Mouse (Mus musculus) intestine, embryonic 16.5 days (tissue): ENCODE measurements around the gene Nol11. TPM values are rescaled to one million over a fixed set of nuclear protein-coding genes. Genes with fewer than 3 reads are reported as not detected.
A peak's percentile ranks its signal among the peaks of the same experiment; 100 is the strongest.
"Not testable (repeated sequence)": the region's sequence is repeated elsewhere in the genome, so short reads cannot be mapped to it uniquely, and the experiment has no call there.

Source experiments
- ATAC-seq: fragments of 200-750 bp; cut with Nextera tagmentation; 2 replicates; pipeline ENCODE4 v1.8.0; 2017; ENCODE audit warnings: moderate TSS enrichment, moderate library complexity
- H3K27ac ChIP-seq: fragments of 300-500 bp; sonication (generic); 2 replicates; pipeline ENCODE4 v1.5.1; 2014; ENCODE audit warnings: mild to moderate bottlenecking, low read length
- H3K27me3 ChIP-seq: fragments of 300-500 bp; sonication (generic); replicated peaks from 2 replicates; pipeline ENCODE4 v1.6.1; 2014; ENCODE audit warnings: low read length, control low read depth, mixed read lengths; ENCODE audit not compliant: control insufficient read depth, insufficient read depth
- H3K36me3 ChIP-seq: fragments of 300-500 bp; sonication (generic); 2 replicates; pipeline ENCODE4 v1.6.1; 2014; ENCODE audit warnings: low read length, control low read depth; ENCODE audit not compliant: control insufficient read depth, insufficient read depth
- H3K4me1 ChIP-seq: fragments of 300-500 bp; sonication (generic); 2 replicates; pipeline ENCODE4 v1.6.1; 2014; ENCODE audit warnings: low read length, control low read depth, mixed read lengths; ENCODE audit not compliant: control insufficient read depth, insufficient read depth
- H3K4me2 ChIP-seq: fragments of 300-500 bp; sonication (generic); 2 replicates; pipeline ENCODE4 v1.6.1; 2014; ENCODE audit warnings: low read depth, low read length, control low read depth
- H3K4me3 ChIP-seq: fragments of 300-500 bp; sonication (generic); 2 replicates; pipeline ENCODE4 v1.5.1; 2014; ENCODE audit warnings: mild to moderate bottlenecking, low read length
- H3K9ac ChIP-seq: fragments of 300-500 bp; sonication (generic); 2 replicates; pipeline ENCODE4 v1.6.1; 2014; ENCODE audit warnings: low read depth, low read length
- H3K9me3 ChIP-seq: fragments of 300-500 bp; sonication (generic); 2 replicates; pipeline ENCODE4 v1.6.1; 2016; ENCODE audit warnings: low read length, control low read depth; ENCODE audit not compliant: control insufficient read depth
- WGBS: fragments of 180-500 bp; shearing (Covaris S2); extraction: QIAGEN DNeasy Blood & Tissue Kit; methylation state at CpG from one replicate; pipeline ENCODE4 v1.1.7; 2014; 5-methylcytosine and 5-hydroxymethylcytosine counted together
- polyA plus RNA-seq: library from polyadenylated mRNA; unstranded; fragments of >200 nt; fragmentation: Nextera tagmentation; extraction: Ambion mirVana; gene quantifications from 2 replicates; pipeline ENCODE4 v1.2.1, GENCODE M21; 2015

Gene Nol11
- polyA plus RNA-seq, 1 experiment from 2014 or later = 43.0 TPM

DNA sequence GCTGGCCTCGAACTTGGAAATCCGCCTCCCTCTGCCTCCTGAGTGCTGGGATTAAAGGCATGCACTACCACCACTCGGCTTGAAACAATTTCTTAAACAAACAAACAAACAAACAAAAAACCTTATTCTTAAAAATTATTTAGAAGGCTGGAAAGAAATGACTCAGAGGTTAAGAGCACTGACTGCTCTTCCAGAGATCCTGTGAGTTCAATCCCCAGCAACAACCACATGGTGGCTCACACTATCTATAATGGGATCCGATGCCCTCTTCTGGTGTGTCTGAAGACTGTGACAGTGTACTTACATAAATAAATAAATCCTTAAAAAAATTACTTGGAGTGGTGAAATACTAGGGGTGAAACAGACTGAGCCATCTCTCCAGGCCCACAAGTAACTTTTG, 28.0 kb downstream of the Nol11 start:
- Histone ChIP-seq H3K4me1 (0 out of 2 replicates have a peak, but pooled peaks cover 3% of the 10 kb centered on the region), H3K36me3 (no peaks in the 10 kb centered on the region), H3K4me2 (no peak overlapping the region), H3K27me3 (no peaks in the 10 kb centered on the region), H3K9me3 (peaks cover 3% of the 10 kb centered on the region; the same call in 1 of the 2 replicates), H3K4me3 (no peak overlapping the region), H3K27ac (no peak overlapping the region), H3K9ac (no peak overlapping the region)
- WGBS = 79% methylated on average over 4 of the region's 4 CpGs
- no peak for ATAC-seq

DNA sequence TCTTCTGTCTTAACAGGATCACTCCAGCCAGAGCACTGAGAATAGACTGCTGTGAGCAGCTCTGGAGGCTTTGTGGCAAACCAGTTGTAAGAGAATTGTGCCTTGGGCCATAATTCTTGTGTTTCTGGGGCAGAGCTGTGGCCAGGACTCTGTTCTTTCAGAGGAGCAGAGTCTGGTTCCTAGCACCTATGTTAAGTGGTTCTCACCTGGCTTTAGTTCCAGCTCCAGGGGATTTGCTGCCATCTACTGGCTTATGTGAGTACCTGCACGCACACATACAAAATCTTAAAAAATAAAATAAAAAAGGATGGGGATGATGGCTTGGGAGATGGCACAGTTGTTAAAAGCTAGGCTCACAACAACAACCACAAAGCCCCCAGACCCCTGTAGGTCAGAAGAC, 30.1 kb downstream of the Nol11 start:
- no peak for ATAC-seq

DNA sequence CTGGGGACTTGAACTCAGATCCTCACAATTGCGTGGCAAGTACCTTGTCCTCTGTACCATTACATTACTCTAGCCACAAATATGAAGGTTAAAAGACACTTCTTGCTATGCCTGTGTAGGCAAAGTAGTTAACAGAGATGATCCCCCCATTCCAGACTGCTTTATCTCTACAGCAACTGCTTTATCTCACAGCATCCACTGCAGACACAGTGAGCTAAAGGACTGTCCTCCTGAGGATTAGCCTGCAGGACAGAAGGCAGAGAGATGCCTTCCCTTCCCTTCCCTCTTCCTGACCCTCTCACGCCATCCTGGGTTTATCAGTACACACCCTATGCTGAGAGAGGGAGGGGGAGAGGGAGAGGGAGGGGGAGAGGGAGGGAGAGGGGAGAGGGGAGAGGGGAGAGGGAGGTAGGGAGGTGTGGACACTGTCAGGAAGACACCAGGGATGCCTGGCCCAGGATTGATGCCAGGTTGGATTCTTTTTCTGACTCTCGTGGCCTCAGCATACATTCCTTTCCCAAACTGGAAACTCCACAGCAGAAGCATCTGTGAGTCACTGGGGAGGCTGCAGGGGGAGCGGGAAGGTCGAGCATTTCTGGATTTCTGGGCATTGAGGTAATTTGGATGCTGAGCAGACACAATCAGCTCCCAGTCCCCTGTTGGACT, 32.1 kb downstream of the Nol11 start:
- peak; percentile 26 for ATAC-seq
- H3K9ac ChIP-seq = no peak overlapping the region
- H3K36me3 ChIP-seq = no peaks in the 10 kb centered on the region
- no peak overlapping the region for H3K4me2 ChIP-seq
- no peaks in the 10 kb centered on the region for H3K27me3 ChIP-seq
- WGBS = 35% methylated on average over 5 of the region's 5 CpGs
- H3K9me3 ChIP-seq = peaks cover 3% of the 10 kb centered on the region; the same call in 1 of the 2 replicates
- no peak overlapping the region; the same call in 1 of the 2 replicates for H3K27ac ChIP-seq
- H3K4me3 ChIP-seq = no peak overlapping the region
- H3K4me1 ChIP-seq = 0 out of 2 replicates have a peak, but pooled peaks cover 3% of the 10 kb centered on the region

More for the DNA sequence above, 30.1 kb downstream of the Nol11 start:
- Histone ChIP-seq H3K36me3 (no peaks in the 10 kb centered on the region), H3K9ac (no peak overlapping the region), H3K4me1 (0 out of 2 replicates have a peak, but pooled peaks cover 3% of the 10 kb centered on the region), H3K4me3 (no peak overlapping the region), H3K27me3 (no peaks in the 10 kb centered on the region), H3K27ac (no peak overlapping the region), H3K4me2 (no peak overlapping the region), H3K9me3 (peaks cover 3% of the 10 kb centered on the region; the same call in 1 of the 2 replicates)
- WGBS = 57% methylated on average over 1 of the region's 1 CpGs

DNA sequence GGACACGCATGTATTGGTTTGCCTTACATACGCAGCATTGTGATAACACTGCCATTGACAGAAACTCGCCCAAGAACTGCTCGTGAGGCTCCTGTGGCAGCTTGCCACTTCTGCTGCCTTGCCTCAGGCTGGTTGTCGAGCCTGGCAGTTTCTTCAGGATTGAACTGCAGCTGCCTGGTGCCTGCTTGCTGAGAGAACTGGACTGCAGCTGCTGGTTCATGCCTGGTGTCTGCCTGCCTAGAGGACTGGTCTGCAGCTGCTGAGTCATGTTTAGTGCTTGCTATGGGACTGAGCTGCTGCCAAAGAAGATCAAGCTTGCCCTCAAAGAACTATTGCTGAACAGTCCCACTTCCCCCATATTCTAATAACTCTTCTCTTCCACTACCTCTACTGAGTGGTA, 33.9 kb downstream of the Nol11 start:
- Histone ChIP-seq H3K36me3 (no peaks in the 10 kb centered on the region), H3K4me2 (no peak overlapping the region), H3K4me1 (0 out of 2 replicates have a peak, but pooled peaks cover 3% of the 10 kb centered on the region), H3K27ac (no peak overlapping the region), H3K27me3 (no peaks in the 10 kb centered on the region), H3K9ac (no peak overlapping the region), H3K4me3 (no peak overlapping the region), H3K9me3 (peaks cover 3% of the 10 kb centered on the region; the same call in 1 of the 2 replicates)
- ATAC-seq = no peak
- 82% methylated on average over 5 of the region's 5 CpGs for WGBS

DNA sequence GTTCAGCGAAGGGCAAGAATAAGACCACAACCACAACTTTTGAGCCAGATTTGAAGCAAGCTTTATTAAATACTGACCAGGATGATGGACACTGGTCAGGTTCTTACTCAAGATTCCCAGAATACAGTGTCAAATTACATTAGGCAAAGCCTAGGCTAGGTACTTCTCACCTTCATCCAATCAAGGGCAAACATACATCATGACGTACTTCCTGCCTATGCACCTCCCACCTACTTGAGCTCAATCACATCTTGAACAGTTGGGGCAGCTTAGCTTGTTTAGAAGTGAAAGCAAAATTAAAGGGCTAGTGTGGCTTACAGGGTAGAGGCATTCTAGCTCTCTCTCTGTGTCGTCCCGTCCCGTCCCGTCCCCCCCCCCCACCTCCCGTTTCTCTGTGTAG, 34.8 kb downstream of the Nol11 start:
- no peak for ATAC-seq
- H3K27ac ChIP-seq = no peak overlapping the region
- WGBS = 77% methylated on average over 7 of the region's 7 CpGs
- H3K4me3 ChIP-seq = no peak overlapping the region
- no peak overlapping the region for H3K4me2 ChIP-seq
- H3K9me3 ChIP-seq = peaks cover 3% of the 10 kb centered on the region; the same call in 1 of the 2 replicates
- H3K9ac ChIP-seq = no peak overlapping the region
- 0 out of 2 replicates have a peak, but pooled peaks cover 3% of the 10 kb centered on the region for H3K4me1 ChIP-seq
- H3K36me3 ChIP-seq = no peaks in the 10 kb centered on the region
- no peaks in the 10 kb centered on the region for H3K27me3 ChIP-seq

DNA sequence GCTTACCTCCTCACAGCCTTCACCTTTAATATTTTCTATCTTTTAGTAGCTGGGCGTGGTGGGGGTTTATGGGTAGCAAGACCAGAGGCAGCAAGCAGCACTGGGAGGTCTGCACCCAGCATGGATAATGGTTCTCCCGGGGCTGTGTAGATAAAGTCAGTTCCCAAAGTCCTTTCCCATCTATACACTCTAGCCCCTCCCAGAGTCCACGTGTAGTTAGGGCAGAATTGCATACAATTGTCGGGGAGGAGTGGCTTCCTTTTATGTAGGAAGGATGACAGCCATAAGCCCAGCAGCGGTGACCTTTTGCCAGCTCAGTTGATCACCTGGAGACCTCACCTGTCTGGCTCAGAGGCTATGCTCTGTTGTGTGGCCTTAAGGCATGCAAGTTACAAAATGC, 35.5 kb downstream of the Nol11 start:
- no peaks in the 10 kb centered on the region for H3K36me3 ChIP-seq
- WGBS = 65% methylated on average over 5 of the region's 5 CpGs
- H3K4me1 ChIP-seq = 0 out of 2 replicates have a peak, but pooled peaks cover 3% of the 10 kb centered on the region
- no peaks in the 10 kb centered on the region for H3K27me3 ChIP-seq
- no peak overlapping the region for H3K4me3 ChIP-seq
- no peak overlapping the region for H3K9ac ChIP-seq
- H3K27ac ChIP-seq = no peak overlapping the region
- no peak overlapping the region for H3K4me2 ChIP-seq
- peak; percentile 58; the same call in 1 of the 2 replicates for ATAC-seq
- H3K9me3 ChIP-seq = no peaks in the 10 kb centered on the region

DNA sequence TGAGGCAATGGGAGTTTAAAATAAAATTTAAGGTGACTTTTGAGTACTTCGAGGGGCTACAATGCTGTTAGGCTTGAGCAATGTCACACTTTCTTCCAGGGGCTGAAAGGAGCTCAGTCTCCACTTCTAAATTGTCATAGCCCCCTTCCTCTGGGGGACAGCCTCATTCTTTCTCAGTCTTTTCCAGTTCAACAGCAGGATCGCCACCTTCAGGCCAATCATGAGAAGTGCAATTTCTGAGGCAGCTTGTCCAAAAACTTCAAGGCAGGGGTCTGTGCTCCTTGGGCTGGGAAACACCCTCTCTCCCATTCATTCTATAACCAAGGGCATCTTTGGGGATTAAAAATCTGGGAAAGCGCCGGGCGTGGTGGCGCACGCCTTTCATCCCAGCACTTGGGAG, 37.4 kb downstream of the Nol11 start:
- H3K9ac ChIP-seq = no peak overlapping the region

DNA sequence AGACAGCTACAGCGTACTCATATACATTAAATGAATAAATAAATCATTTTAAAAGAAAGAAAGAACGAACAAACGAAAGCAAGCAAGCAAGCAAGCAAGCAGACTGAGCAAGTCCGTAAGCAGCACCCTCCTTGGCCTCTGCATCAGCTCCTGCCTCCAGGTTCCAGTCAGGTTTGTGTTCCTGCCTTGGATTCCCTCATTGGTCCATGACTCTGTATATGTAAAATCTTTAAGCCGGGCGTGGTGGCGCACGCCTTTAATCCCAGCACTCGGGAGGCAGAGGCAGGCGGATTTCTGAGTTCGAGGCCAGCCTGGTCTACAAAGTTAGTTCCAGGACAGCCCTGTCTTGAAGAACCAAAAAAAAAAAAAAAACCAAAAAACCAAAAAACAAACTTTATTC, 45.2 kb downstream of the Nol11 start:
- not testable (repeated sequence) for ATAC-seq

More for the DNA sequence above, 37.4 kb downstream of the Nol11 start:
- no peak overlapping the region for H3K4me2 ChIP-seq
- no peaks in the 10 kb centered on the region for H3K4me1 ChIP-seq
- H3K27me3 ChIP-seq = no peaks in the 10 kb centered on the region
- WGBS = 78% methylated on average over 7 of the region's 7 CpGs
- ATAC-seq = no peak
- H3K27ac ChIP-seq = no peak overlapping the region
- no peaks in the 10 kb centered on the region for H3K9me3 ChIP-seq
- no peak overlapping the region for H3K4me3 ChIP-seq
- H3K36me3 ChIP-seq = no peaks in the 10 kb centered on the region

DNA sequence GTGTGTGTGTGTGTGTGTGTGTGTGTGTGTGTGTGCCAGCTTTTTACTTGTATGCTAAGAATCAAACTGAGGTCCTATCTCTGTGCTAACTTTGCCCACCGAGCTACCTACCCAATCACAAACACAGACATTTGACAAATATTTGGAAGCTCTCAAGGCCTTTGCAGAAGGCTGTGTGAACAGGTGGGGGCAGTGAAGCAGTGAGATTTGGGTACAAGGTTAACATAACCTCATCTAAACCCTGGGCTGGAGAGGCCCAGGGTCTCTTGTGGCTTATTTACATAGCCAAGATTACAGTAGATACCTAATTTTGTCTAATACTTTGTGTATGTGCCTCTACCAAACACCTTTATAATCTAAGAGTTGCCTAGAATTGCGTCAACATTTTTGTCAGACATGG, 46.8 kb downstream of the Nol11 start:
- H3K27me3 ChIP-seq = no peaks in the 10 kb centered on the region
- no peaks in the 10 kb centered on the region for H3K4me1 ChIP-seq
- H3K27ac ChIP-seq = no peak overlapping the region
- no peak overlapping the region for H3K4me2 ChIP-seq
- WGBS = 76% methylated on average over 2 of the region's 2 CpGs
- no peak for ATAC-seq
- H3K9ac ChIP-seq = no peak overlapping the region
- H3K36me3 ChIP-seq = no peaks in the 10 kb centered on the region
- H3K4me3 ChIP-seq = no peak overlapping the region
- no peaks in the 10 kb centered on the region for H3K9me3 ChIP-seq

More for the DNA sequence above, 45.2 kb downstream of the Nol11 start:
- H3K27me3 ChIP-seq, H3K27ac ChIP-seq, H3K36me3 ChIP-seq, H3K9me3 ChIP-seq, H3K4me1 ChIP-seq, H3K9ac ChIP-seq, H3K4me3 ChIP-seq, H3K4me2 ChIP-seq: not testable (repeated sequence)
- 93% methylated on average over 11 of the region's 11 CpGs for WGBS
